Mouse (Mus musculus) embryonic facial prominence, embryonic 11.5 days (tissue): ENCODE results near the gene Scarb1. TPM values are rescaled to one million over a fixed set of nuclear protein-coding genes. Genes with fewer than 3 reads are reported as not detected.

Experiments
- ATAC-seq: fragments of 200-750 bp; cut with Nextera tagmentation; replicated peaks from 2 replicates; pipeline ENCODE4 v1.8.0; 2017; ENCODE audit warnings: low read depth; ENCODE audit not compliant: insufficient number of reproducible peaks, low FRiP score, low TSS enrichment
- DNase-seq: peaks from one replicate; pipeline ENCODE4 v3.0.0-alpha.2; 2015; ENCODE audit warnings: low spot score
- H3K27ac ChIP-seq: fragments of 300-500 bp; sonication (generic); replicated peaks from 2 replicates; pipeline ENCODE4 v1.5.1; 2014; ENCODE audit warnings: mild to moderate bottlenecking, low read depth, low read length, control low read depth
- H3K27me3 ChIP-seq: fragments of 300-500 bp; sonication (generic); 2 replicates; pipeline ENCODE4 v1.6.1; 2014; ENCODE audit warnings: mild to moderate bottlenecking, low read length, moderate library complexity, mixed read lengths; ENCODE audit not compliant: control insufficient read depth, insufficient read depth
- H3K36me3 ChIP-seq: fragments of 300-500 bp; sonication (generic); replicated peaks from 2 replicates; pipeline ENCODE4 v1.6.1; 2014; ENCODE audit warnings: low read depth, mild to moderate bottlenecking, low read length, moderate library complexity, mixed read lengths; ENCODE audit not compliant: control insufficient read depth, insufficient read depth
- H3K4me1 ChIP-seq: fragments of 300-500 bp; sonication (generic); 2 replicates; pipeline ENCODE4 v1.6.1; 2014; ENCODE audit warnings: low read length, mixed read lengths; ENCODE audit not compliant: control insufficient read depth, insufficient read depth
- H3K4me2 ChIP-seq: fragments of 300-500 bp; sonication (generic); 2 replicates; pipeline ENCODE4 v1.6.1; 2014; ENCODE audit warnings: low read depth, mild to moderate bottlenecking, control low read depth, low read length, moderate library complexity
- H3K4me3 ChIP-seq: fragments of 300-500 bp; sonication (generic); 2 replicates; pipeline ENCODE4 v1.5.1; 2014; ENCODE audit warnings: low read depth, low read length, control low read depth
- H3K9ac ChIP-seq: fragments of 300-500 bp; sonication (generic); replicated peaks from 2 replicates; pipeline ENCODE4 v1.6.1; 2014; ENCODE audit warnings: mild to moderate bottlenecking, control low read depth, low read length
- H3K9me3 ChIP-seq: fragments of 300-500 bp; sonication (generic); replicated peaks from 2 replicates; pipeline ENCODE4 v1.6.1; 2016; ENCODE audit warnings: mild to moderate bottlenecking, low read length, inconsistent platforms, mixed read lengths; ENCODE audit not compliant: control insufficient read depth
- WGBS: fragments of 180-500 bp; shearing (Covaris S2); extraction: QIAGEN DNeasy Blood & Tissue Kit; methylation state at CpG from one replicate; pipeline ENCODE4 v1.1.7; 2014; 5-methylcytosine and 5-hydroxymethylcytosine counted together
- polyA plus RNA-seq: library from polyadenylated mRNA; unstranded; fragments of >200 nt; fragmentation: Nextera tagmentation; extraction: Ambion mirVana; gene quantifications from 2 replicates; pipeline ENCODE4 v1.2.1, GENCODE M21; 2014

Gene Scarb1
- polyA plus RNA-seq, 1 experiment from 2014 or later, result 22.7 TPM

GRCm38 (mm10) chr5:125251885-125252615, 88.8 kb downstream of the Scarb1 start:
- Histone ChIP-seq H3K4me3 (no peak overlapping the region), H3K4me2 (no peak overlapping the region), H3K4me1 (no peaks in the 10 kb centered on the region), H3K36me3 (no peaks in the 10 kb centered on the region), H3K27me3 (no peaks in the 10 kb centered on the region), H3K9ac (no peak overlapping the region), H3K9me3 (no peaks in the 10 kb centered on the region), H3K27ac (no peak overlapping the region)
- DNase-seq, result no peak
- no peak for ATAC-seq
- 57% methylated on average over 15 of the region's 15 CpGs for WGBS

GRCm38 (mm10) chr5:125249187-125249586, 91.7 kb downstream of the Scarb1 start:
- H3K4me3 ChIP-seq, result no peak overlapping the region
- DNase-seq (no peak), ATAC-seq (no peak)
- WGBS, result 43% methylated on average over 6 of the region's 6 CpGs
- no peaks in the 10 kb centered on the region for H3K9me3 ChIP-seq
- H3K4me2 ChIP-seq, result no peak overlapping the region
- peaks cover 3% of the 10 kb centered on the region for H3K4me1 ChIP-seq
- no peak overlapping the region for H3K27ac ChIP-seq
- no peaks in the 10 kb centered on the region for H3K36me3 ChIP-seq
- H3K27me3 ChIP-seq, result no peaks in the 10 kb centered on the region
- H3K9ac ChIP-seq, result no peak overlapping the region

- H3K27me3 ChIP-seq, result no peaks in the 10 kb centered on the region
- no peak overlapping the region for H3K27ac ChIP-seq
- no peak overlapping the region for H3K4me3 ChIP-seq
- H3K36me3 ChIP-seq, result no peaks in the 10 kb centered on the region
- DNase-seq (no peak), ATAC-seq (no peak)
- H3K4me1 ChIP-seq, result peaks cover 3% of the 10 kb centered on the region
- H3K9me3 ChIP-seq, result no peaks in the 10 kb centered on the region
- WGBS, result 92% methylated on average over 4 of the region's 4 CpGs
- H3K4me2 ChIP-seq, result no peak overlapping the region
- H3K9ac ChIP-seq, result no peak overlapping the region
Observed at GRCm38 (mm10) chr5:125246711-125247110, 94.2 kb downstream of the Scarb1 start.

DNA sequence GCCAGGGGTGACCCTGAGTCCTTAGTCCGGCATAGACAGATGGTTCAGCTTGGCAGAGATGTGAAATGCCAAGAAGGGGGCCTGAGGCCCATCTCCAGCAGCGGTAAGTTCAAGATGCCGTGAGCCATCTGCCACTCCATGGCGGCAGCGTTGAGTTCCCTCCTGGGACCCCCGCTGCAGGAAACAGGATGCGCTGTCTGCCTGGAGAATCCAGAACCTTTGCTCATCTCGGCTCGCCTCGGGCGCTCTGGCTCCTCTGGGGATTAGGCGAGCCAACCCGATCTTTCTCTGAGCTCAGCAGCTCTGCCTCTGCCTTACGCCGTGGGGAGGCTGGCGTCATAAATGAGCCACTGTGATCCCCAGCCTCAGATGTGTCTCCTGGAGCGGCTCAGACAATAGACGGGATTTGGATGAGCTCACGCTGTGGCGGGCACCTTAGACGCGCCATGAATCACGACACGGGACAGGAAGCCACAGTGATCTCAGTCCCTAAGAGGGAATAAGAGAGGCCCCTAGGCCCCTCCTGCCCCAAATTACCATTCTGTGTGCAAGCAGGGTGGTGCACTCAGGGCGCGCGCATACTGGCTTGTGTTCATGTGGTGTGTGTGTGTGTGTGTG, 95.3 kb downstream of the Scarb1 start:
- Histone ChIP-seq H3K4me3 (peak overlapping the region; percentile 26), H3K36me3 (no peaks in the 10 kb centered on the region), H3K4me2 (peak overlapping the region; percentile 64), H3K27me3 (no peaks in the 10 kb centered on the region), H3K27ac (peak overlapping the region; percentile 63), H3K9ac (peak overlapping the region; percentile 62), H3K9me3 (no peaks in the 10 kb centered on the region), H3K4me1 (peaks cover 3% of the 10 kb centered on the region)
- peak; percentile 74 for ATAC-seq
- peak; percentile 73 for DNase-seq
- WGBS, result 2% methylated on average over 27 of the region's 27 CpGs

GRCm38 (mm10) chr5:125244825-125245533, 95.9 kb downstream of the Scarb1 start:
- Histone ChIP-seq H3K4me1 (peaks cover 3% of the 10 kb centered on the region), H3K27me3 (no peaks in the 10 kb centered on the region), H3K9me3 (no peaks in the 10 kb centered on the region), H3K27ac (peak overlapping the region; percentile 63), H3K4me2 (peak overlapping the region; percentile 64), H3K9ac (peak overlapping the region; percentile 62), H3K36me3 (no peaks in the 10 kb centered on the region), H3K4me3 (peak overlapping the region; percentile 26)
- 4% methylated on average over 12 of the region's 13 CpGs for WGBS
- DNase-seq, result peak; percentile 68
- ATAC-seq, result peak; percentile 36; the same call in 1 of the 2 replicates

DNA sequence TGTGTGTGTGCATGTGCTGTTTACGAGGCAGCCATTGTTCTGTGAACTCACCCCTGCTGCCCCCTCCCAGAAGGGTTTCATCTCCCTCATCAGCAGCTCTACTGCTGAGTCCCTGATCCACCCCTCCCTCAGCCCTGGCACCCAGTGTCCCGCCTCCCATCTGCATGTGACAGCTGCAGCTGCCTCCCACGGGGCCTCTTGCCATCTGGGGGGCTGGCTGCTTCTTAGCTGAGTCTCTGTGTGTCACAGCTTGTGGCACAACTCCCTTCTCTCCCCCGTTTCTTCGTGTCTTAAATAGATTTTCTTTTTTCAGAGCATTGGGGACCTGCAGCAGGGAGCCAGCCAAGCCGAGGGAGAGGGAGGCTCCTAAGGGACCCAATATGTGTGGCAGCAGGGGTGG, 97.0 kb downstream of the Scarb1 start:
- Histone ChIP-seq H3K9me3 (no peaks in the 10 kb centered on the region), H3K27ac (0 out of 2 replicates have a peak overlapping the region, but pooled peaks have one; percentile 35), H3K36me3 (no peaks in the 10 kb centered on the region), H3K27me3 (no peaks in the 10 kb centered on the region), H3K4me3 (no peak overlapping the region), H3K4me2 (no peak overlapping the region), H3K4me1 (peaks cover 3% of the 10 kb centered on the region), H3K9ac (no peak overlapping the region)
- DNase-seq (no peak), ATAC-seq (no peak)
- 59% methylated on average over 6 of the region's 6 CpGs for WGBS

DNA sequence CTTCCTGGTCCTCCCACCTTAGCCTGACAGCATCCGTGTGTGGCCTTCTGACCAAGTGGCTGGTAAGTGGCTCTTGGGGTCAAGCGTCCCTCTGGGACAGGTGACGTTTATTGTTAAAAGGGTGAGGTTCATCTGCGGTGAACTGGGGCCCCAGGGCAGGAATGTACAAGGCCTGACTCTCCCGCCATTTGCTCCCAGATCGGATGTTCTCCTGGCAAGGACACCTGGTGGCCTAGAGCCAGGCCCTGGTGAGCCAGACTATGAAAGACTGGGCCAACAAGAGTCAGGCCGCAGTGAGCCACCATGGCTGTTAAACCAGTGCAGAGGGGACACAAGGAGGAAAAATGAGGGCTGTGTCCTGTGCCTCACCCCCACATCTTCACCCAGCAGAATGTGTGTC, 98.8 kb downstream of the Scarb1 start:
- H3K4me2 ChIP-seq, result no peak overlapping the region
- no peaks in the 10 kb centered on the region for H3K9me3 ChIP-seq
- no peak overlapping the region; the same call in 1 of the 2 replicates for H3K9ac ChIP-seq
- no peaks in the 10 kb centered on the region for H3K36me3 ChIP-seq
- 38% methylated on average over 7 of the region's 7 CpGs for WGBS
- peaks cover 3% of the 10 kb centered on the region for H3K4me1 ChIP-seq
- no peak overlapping the region for H3K4me3 ChIP-seq
- no peak for ATAC-seq
- DNase-seq, result no peak
- H3K27ac ChIP-seq, result no peak overlapping the region
- H3K27me3 ChIP-seq, result no peaks in the 10 kb centered on the region

- no peak overlapping the region for H3K4me2 ChIP-seq
- no peaks in the 10 kb centered on the region for H3K27me3 ChIP-seq
- WGBS, result 8% methylated on average over 7 of the region's 7 CpGs
- no peak overlapping the region for H3K4me3 ChIP-seq
- 0 out of 2 replicates have a peak, but pooled peaks have one; percentile 24 for ATAC-seq
- no peak overlapping the region; the same call in 1 of the 2 replicates for H3K9ac ChIP-seq
- H3K36me3 ChIP-seq, result no peaks in the 10 kb centered on the region
- peak; percentile 39 for DNase-seq
- H3K9me3 ChIP-seq, result no peaks in the 10 kb centered on the region
- H3K27ac ChIP-seq, result no peak overlapping the region
- peaks cover 3% of the 10 kb centered on the region for H3K4me1 ChIP-seq
Observed at GRCm38 (mm10) chr5:125241627-125242026, 99.3 kb downstream of the Scarb1 start.
